Mouse (Mus musculus): ENCODE results near the gene Pip5k1b. TPM values are rescaled to one million over a fixed set of nuclear protein-coding genes. Genes with fewer than 3 reads are reported as not detected.

Gene Pip5k1b
- total RNA-seq, 1 experiment: 2.1 TPM

DNA sequence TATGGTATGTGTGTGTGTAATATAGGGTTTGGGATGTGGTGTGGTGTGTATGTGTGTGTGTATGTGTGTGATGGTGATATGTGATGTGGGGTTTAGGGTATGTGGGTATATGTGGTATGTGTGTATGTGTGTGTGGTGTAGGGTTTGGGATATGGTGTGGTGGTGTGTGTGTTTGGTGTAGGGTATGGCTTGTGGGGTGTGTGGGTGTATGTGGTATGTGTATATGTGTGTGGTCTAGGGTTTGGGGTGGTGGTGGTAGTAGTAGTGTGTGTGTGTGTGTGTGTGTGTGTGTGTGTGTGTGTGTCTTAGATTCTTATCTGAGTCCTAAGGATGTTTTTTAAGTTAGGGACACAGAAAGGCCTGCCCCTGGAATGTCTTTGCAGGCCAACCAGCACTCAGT, 37.3 kb downstream of the Pip5k1b start:
- in situ Hi-C loops (cut with MboI; ENCODE audit: low sequenced_read_pairs in 2 of 2, unreplicated experiment in 2 of 2): no loop called here
- Histone ChIP-seq H3K27ac (ENCODE audit: insufficient read depth, low read depth, low read length, poor library complexity, severe bottlenecking) (no peak overlapping the region), H3K36me3 (ENCODE audit: control insufficient read depth, insufficient read depth, low read length, poor library complexity, severe bottlenecking) (no peaks in the 10 kb centered on the region), H3K9me3 (ENCODE audit: control insufficient read depth, insufficient read depth, low read depth, low read length) (no peaks in the 10 kb centered on the region), H3K4me1 (ENCODE audit: control insufficient read depth in 2 of 2, insufficient read depth in 2 of 2, low read length in 2 of 2, poor library complexity in 1 of 2) (no peaks in the 10 kb centered on the region), H3K9ac (ENCODE audit: insufficient read depth, low read depth, low read length, poor library complexity, severe bottlenecking) (no peak overlapping the region), H3K4me3 (ENCODE audit: insufficient read depth in 1 of 2, low read depth in 1 of 2, low read length in 2 of 2, poor library complexity in 1 of 2, severe bottlenecking in 1 of 2) (no peak overlapping the region)
- no peak for DNase-seq (ENCODE audit: low read depth, low spot score)
- no peak for TF ChIP-seq ZC3H11A (IDR thresholded peaks at IDR 0.05; ENCODE audit: borderline replicate concordance, low read depth, low read length)
- TF ChIP-seq CHD2 (IDR thresholded peaks at IDR 0.05; ENCODE audit: low read depth, low read length): no peak
- TF ChIP-seq ZNF384 (IDR thresholded peaks at IDR 0.05; ENCODE audit: low read depth, low read length): no peak
- TF ChIP-seq MAFK (IDR thresholded peaks at IDR 0.05; ENCODE audit: insufficient read depth, low read depth, low read length): no peak
- TF ChIP-seq HCFC1 (IDR thresholded peaks at IDR 0.05; ENCODE audit: borderline replicate concordance, insufficient read depth, low read length): no peak

- Histone ChIP-seq H3K4me1 (ENCODE audit: control insufficient read depth in 2 of 2, insufficient read depth in 2 of 2, low read length in 2 of 2, poor library complexity in 1 of 2) (no peaks in the 10 kb centered on the region), H3K4me3 (ENCODE audit: insufficient read depth in 1 of 2, low read depth in 1 of 2, low read length in 2 of 2, poor library complexity in 1 of 2, severe bottlenecking in 1 of 2) (no peak overlapping the region), H3K27ac (ENCODE audit: insufficient read depth, low read depth, low read length, poor library complexity, severe bottlenecking) (no peak overlapping the region), H3K9ac (ENCODE audit: insufficient read depth, low read depth, low read length, poor library complexity, severe bottlenecking) (no peak overlapping the region), H3K36me3 (ENCODE audit: control insufficient read depth, insufficient read depth, low read length, poor library complexity, severe bottlenecking) (no peaks in the 10 kb centered on the region), H3K9me3 (ENCODE audit: control insufficient read depth, insufficient read depth, low read depth, low read length) (no peaks in the 10 kb centered on the region)
- TF ChIP-seq MAFK (IDR thresholded peaks at IDR 0.05; ENCODE audit: insufficient read depth, low read depth, low read length): no peak
- no peak for TF ChIP-seq ZNF384 (IDR thresholded peaks at IDR 0.05; ENCODE audit: low read depth, low read length)
- TF ChIP-seq HCFC1 (IDR thresholded peaks at IDR 0.05; ENCODE audit: borderline replicate concordance, insufficient read depth, low read length): no peak
- in situ Hi-C loops (cut with MboI; ENCODE audit: low sequenced_read_pairs in 2 of 2, unreplicated experiment in 2 of 2): no loop called here
- DNase-seq (ENCODE audit: low read depth, low spot score): no peak
Observed at GRCm38 (mm10) chr19:24517057-24517456, 38.6 kb downstream of the Pip5k1b start.

DNA sequence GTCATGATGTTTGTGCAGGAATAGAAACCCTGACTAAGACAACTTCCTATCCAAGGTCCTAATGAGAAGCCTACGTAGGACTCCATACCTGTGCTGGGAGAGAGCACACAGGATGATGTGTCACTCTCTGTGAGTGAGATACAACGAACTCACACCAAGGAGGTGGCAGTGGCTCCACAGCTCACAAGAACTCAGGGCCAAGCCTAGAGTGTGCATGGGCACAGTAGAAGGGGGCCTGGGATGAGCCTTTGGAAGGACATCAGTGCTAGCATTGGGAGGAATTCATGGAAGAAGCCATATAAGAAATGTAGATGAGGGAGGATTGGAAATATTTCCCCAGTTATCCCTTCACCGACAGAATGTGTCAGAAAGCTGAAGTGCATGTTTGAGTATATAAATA, 39.7 kb downstream of the Pip5k1b start:
- TF ChIP-seq MAFK (IDR thresholded peaks at IDR 0.05; ENCODE audit: insufficient read depth, low read depth, low read length): no peak
- no peak for TF ChIP-seq CHD2 (IDR thresholded peaks at IDR 0.05; ENCODE audit: low read depth, low read length)
- TF ChIP-seq ZNF384 (IDR thresholded peaks at IDR 0.05; ENCODE audit: low read depth, low read length): no peak
- TF ChIP-seq ZC3H11A (IDR thresholded peaks at IDR 0.05; ENCODE audit: borderline replicate concordance, low read depth, low read length): no peak
- no peak for TF ChIP-seq HCFC1 (IDR thresholded peaks at IDR 0.05; ENCODE audit: borderline replicate concordance, insufficient read depth, low read length)
- H3K4me3 ChIP-seq (ENCODE audit: insufficient read depth in 1 of 2, low read depth in 1 of 2, low read length in 2 of 2, poor library complexity in 1 of 2, severe bottlenecking in 1 of 2): no peak overlapping the region
- no peaks in the 10 kb centered on the region for H3K9me3 ChIP-seq (ENCODE audit: control insufficient read depth, insufficient read depth, low read depth, low read length)
- no peak overlapping the region for H3K27ac ChIP-seq (ENCODE audit: insufficient read depth, low read depth, low read length, poor library complexity, severe bottlenecking)
- no peak overlapping the region for H3K9ac ChIP-seq (ENCODE audit: insufficient read depth, low read depth, low read length, poor library complexity, severe bottlenecking)
- no peaks in the 10 kb centered on the region for H3K36me3 ChIP-seq (ENCODE audit: control insufficient read depth, insufficient read depth, low read length, poor library complexity, severe bottlenecking)
- DNase-seq (ENCODE audit: low read depth, low spot score): no peak
- in situ Hi-C loops (cut with MboI; ENCODE audit: low sequenced_read_pairs in 2 of 2, unreplicated experiment in 2 of 2): no loop called here
- H3K4me1 ChIP-seq (ENCODE audit: control insufficient read depth in 2 of 2, insufficient read depth in 2 of 2, low read length in 2 of 2, poor library complexity in 1 of 2): no peaks in the 10 kb centered on the region

- in situ Hi-C loops (cut with MboI; ENCODE audit: low sequenced_read_pairs in 2 of 2, unreplicated experiment in 2 of 2): no loop called here
- no peak for TF ChIP-seq CHD2 (IDR thresholded peaks at IDR 0.05; ENCODE audit: low read depth, low read length)
- no peak for TF ChIP-seq ZNF384 (IDR thresholded peaks at IDR 0.05; ENCODE audit: low read depth, low read length)
- TF ChIP-seq ZC3H11A (IDR thresholded peaks at IDR 0.05; ENCODE audit: borderline replicate concordance, low read depth, low read length): no peak
- Histone ChIP-seq H3K9me3 (ENCODE audit: control insufficient read depth, insufficient read depth, low read depth, low read length) (no peaks in the 10 kb centered on the region), H3K9ac (ENCODE audit: insufficient read depth, low read depth, low read length, poor library complexity, severe bottlenecking) (no peak overlapping the region), H3K4me3 (ENCODE audit: insufficient read depth in 1 of 2, low read depth in 1 of 2, low read length in 2 of 2, poor library complexity in 1 of 2, severe bottlenecking in 1 of 2) (no peak overlapping the region), H3K36me3 (ENCODE audit: control insufficient read depth, insufficient read depth, low read length, poor library complexity, severe bottlenecking) (no peaks in the 10 kb centered on the region), H3K4me1 (ENCODE audit: control insufficient read depth in 2 of 2, insufficient read depth in 2 of 2, low read length in 2 of 2, poor library complexity in 1 of 2) (no peaks in the 10 kb centered on the region), H3K27ac (ENCODE audit: insufficient read depth, low read depth, low read length, poor library complexity, severe bottlenecking) (no peak overlapping the region)
- no peak for DNase-seq (ENCODE audit: low read depth, low spot score)
Observed at GRCm38 (mm10) chr19:24514661-24515642, 40.7 kb downstream of the Pip5k1b start.
